Mouse (Mus musculus): ENCODE measurements around the gene Relb. TPM values are rescaled to one million over a fixed set of nuclear protein-coding genes. Genes with fewer than 3 reads are reported as not detected.
A peak's percentile ranks its signal among the peaks of the same experiment; 100 is the strongest.
"Not testable (repeated sequence)": the region's sequence is repeated elsewhere in the genome, so short reads cannot be mapped to it uniquely, and the experiment has no call there.

Relb gene
- total RNA-seq, 2 experiments from 2014 or later: 9.4 to 10.4 TPM

GRCm38 (mm10) chr7:19633197-19633596 lies 4.0 kb upstream of the Relb start:
- no peak for DNase-seq (ENCODE audit: extremely low spot score in 1 of 2, low spot score in 1 of 2)

GRCm38 (mm10) chr7:19632720-19633119 lies 3.5 kb upstream of the Relb start:
- DNase-seq (ENCODE audit: extremely low spot score in 1 of 2, low spot score in 1 of 2): no peak

GRCm38 (mm10) chr7:19632275-19632674 lies 3.0 kb upstream of the Relb start:
- no peak for DNase-seq (ENCODE audit: extremely low spot score in 1 of 2, low spot score in 1 of 2)

GRCm38 (mm10) chr7:19628536-19629360 lies 490 bp downstream of the Relb start:
- DNase-seq (ENCODE audit: extremely low spot score in 1 of 2, low spot score in 1 of 2): peak; percentile 64 to 74

GRCm38 (mm10) chr7:19628192-19628535 lies 1.1 kb downstream of the Relb start:
- DNase-seq (ENCODE audit: extremely low spot score in 1 of 2, low spot score in 1 of 2): peak in 1 of 2 experiments; percentile 46

DNA sequence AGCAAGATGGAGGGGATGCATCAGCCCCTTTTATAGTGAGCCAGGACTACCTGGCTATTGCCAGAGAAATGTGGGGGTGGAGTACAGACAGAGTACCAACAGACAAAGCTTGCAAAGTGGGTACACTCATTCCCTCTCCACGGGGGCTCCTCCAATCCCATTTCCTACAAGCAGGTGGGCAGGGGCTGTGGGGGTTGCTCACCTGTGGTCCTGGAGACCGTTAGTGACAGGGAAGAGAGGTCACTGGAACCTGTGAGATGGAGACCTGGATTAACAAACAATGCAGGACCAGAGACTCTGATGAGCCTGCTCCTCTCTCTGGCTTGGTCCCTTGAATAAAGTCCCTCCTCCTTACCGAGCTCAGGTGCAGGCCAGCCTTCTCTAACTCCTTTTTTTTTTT lies 1.5 kb downstream of the Relb start:
- no peak for DNase-seq (ENCODE audit: extremely low spot score in 1 of 2, low spot score in 1 of 2)

DNA sequence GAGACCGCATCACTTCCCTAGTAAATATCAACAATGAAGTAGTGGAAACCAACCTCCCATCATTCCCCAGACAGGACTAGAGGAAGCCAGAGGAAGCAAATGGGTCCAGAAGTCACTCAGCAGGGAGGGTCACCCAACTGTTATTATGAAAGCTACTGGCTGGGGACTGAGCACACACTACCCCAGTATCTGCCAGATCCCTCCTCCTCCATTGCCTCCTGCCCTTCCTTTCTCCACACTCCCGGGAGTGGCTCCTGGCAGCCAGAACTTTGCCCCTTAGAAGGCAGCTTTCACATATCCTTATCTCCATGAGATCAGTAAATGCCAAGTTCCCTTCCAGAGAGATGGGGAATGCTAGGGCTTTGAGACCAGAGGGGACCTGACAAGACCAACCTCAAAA lies 5.8 kb downstream of the Relb start:
- no peak for DNase-seq (ENCODE audit: extremely low spot score in 1 of 2, low spot score in 1 of 2)

GRCm38 (mm10) chr7:19622241-19622640 lies 7.0 kb downstream of the Relb start:
- no peak for DNase-seq (ENCODE audit: extremely low spot score in 1 of 2, low spot score in 1 of 2)

- DNase-seq (ENCODE audit: extremely low spot score in 1 of 2, low spot score in 1 of 2): peak in 1 of 2 experiments; percentile 35
These were observed 8.4 kb downstream of the Relb start for GRCm38 (mm10) chr7:19620811-19621210.

DNA sequence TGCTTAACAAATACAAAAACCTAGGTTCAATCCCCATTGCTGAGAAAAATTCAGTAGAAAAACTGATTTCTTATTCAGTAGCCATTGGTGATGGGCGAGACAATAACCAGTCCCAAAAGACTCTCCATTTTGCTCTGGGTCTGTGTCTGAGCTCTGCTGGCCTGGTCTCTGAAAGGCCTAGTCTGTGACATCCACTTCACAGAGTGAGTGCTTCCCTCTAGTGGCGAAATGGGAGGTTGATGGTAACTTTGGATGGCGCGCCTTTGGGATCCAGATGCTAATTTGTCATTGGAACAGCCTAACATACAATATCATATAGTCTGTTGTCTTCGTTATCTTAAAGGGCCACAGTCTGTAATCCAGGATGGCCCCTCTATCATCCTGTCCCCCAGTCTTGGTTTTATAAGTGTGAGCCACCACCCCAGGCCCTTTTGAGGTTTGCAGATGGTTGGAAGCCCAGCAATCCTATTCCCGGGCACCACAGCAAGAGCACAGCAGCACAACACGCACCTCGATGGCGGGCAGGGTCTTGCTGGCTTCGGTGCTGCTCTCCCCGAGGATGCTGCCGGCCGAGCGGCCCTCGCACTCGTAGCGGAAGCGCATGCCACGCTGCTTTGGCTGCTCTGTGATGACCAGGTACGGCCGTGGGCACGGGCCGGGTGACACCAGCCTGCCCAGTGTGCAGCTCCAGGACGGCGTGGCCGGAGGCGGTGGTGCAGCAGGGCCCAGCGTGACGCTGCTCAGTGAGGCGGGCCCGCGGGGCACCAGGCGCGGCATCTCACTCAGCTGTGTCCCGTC lies 10.0 kb downstream of the Relb start:
- peak in 1 of 2 experiments; percentile 72 for DNase-seq (ENCODE audit: extremely low spot score in 1 of 2, low spot score in 1 of 2)

GRCm38 (mm10) chr7:19615036-19615577 lies 14.1 kb downstream of the Relb start:
- no peak for DNase-seq (ENCODE audit: extremely low spot score in 1 of 2, low spot score in 1 of 2)

DNA sequence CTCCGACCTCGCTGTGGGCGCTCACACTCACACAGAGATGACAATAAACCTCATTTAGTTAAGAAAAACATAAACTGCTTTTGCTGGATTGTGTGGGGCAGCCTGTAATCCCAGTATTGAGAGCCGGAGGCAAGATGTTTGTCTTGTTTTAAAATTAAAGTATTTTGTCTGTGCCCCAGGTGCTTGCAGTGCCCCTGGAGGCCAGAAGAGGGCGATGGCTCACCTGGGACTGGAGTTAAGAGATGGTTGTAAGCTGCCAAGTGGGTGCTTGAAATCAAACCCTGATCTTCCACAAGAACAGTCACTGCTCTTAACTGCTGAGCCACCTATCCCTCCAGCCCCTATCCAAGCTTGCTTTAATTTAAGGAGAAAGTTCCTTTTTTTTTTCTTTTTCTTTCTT lies 18.3 kb downstream of the Relb start:
- DNase-seq (ENCODE audit: extremely low spot score in 1 of 2, low spot score in 1 of 2): no peak

GRCm38 (mm10) chr7:19609641-19610332 lies 19.5 kb downstream of the Relb start:
- DNase-seq (ENCODE audit: extremely low spot score in 1 of 2, low spot score in 1 of 2): no peak

GRCm38 (mm10) chr7:19607291-19607690 lies 21.9 kb downstream of the Relb start:
- DNase-seq (ENCODE audit: extremely low spot score in 1 of 2, low spot score in 1 of 2): no peak

GRCm38 (mm10) chr7:19604606-19605214 lies 24.5 kb downstream of the Relb start:
- DNase-seq (ENCODE audit: extremely low spot score in 1 of 2, low spot score in 1 of 2): not testable (repeated sequence)

DNA sequence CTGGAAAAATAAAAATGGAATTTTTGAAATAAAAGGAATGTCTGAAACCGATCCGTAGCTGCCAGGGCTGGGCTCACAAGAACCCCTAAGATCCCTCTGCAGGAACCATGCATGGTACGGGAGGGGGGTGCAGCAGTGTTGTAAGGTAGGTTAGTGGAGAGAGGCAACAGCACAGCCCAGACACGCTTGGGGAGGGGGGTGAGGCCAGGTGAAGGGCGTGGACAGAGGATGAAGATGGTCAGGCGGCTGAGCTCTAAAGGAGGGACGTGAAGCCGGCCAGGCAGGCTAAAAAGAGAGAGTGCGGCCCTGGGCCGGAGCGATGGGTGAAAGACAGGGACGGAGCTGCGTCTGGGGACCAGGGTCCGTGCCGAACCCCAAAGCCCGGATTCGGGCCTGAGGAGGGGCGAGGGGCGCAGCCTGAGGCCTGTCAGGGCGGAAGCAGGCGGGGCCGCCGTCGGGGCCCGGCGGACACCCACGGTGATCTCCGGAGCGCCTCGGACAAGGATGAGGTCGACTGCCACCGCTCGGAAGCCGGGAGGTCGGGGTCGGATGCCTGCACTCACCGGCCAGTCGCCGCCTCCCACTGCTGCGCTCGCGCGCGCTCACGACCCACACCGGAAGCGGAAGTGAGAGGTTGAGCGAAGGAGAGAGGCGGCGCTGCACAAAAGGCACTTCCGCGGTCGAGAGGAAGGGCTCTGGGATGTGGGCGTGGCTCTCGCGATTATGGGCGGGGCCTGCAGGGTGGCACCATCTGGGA lies 25.2 kb downstream of the Relb start, which contains the start of gene Clasrp:
Clasrp (minus strand) TSS at position 638 of the 757 bp plus-strand sequence.
- DNase-seq (ENCODE audit: extremely low spot score in 1 of 2, low spot score in 1 of 2): peak; percentile 85 to 91

- DNase-seq (ENCODE audit: extremely low spot score in 1 of 2, low spot score in 1 of 2): no peak
These were observed 26.2 kb downstream of the Relb start for GRCm38 (mm10) chr7:19603055-19603454.

GRCm38 (mm10) chr7:19600562-19600961 lies 28.7 kb downstream of the Relb start:
- no peak for DNase-seq (ENCODE audit: extremely low spot score in 1 of 2, low spot score in 1 of 2)

- no peak for DNase-seq (ENCODE audit: extremely low spot score in 1 of 2, low spot score in 1 of 2)
These were observed 36.0 kb downstream of the Relb start for GRCm38 (mm10) chr7:19593061-19593730.

All from layer of hippocampus, postnatal 25 days (tissue).